Mouse (Mus musculus): ENCODE measurements around the gene Prg4. TPM values are rescaled to one million over a fixed set of nuclear protein-coding genes. Genes with fewer than 3 reads are reported as not detected.

The Prg4 gene
- total RNA-seq (2015; ENCODE audit: low replicate concordance) (not detected in 2 replicates), total RNA-seq (2017; ENCODE audit: low replicate concordance) (not detected in 2 replicates)

DNA sequence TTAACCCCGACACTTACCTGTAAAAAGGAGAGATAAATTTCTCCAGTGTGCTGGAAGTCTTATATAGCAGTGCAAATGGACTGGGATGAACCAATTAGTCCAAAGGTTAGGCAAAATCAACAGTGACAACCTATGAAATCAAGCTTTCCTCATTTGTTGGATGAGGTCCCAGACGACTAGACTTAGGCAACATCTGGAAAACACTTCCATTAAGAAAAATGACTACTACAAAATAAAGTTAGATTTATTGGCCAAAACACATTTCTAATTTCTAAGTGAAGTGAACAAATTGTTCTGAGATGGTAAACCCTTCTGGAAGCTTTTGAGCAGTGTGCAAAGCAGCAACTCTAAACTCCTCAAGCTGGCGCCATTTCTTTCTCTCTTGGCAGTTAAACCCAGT lies at the start of gene Prg4:
Gene Prg4 (minus strand): TSS at position 34 of the 400 bp plus-strand sequence.
- no peak for ATAC-seq (replicated peaks; ENCODE audit: low FRiP score, poor library complexity, severe bottlenecking)

DNA sequence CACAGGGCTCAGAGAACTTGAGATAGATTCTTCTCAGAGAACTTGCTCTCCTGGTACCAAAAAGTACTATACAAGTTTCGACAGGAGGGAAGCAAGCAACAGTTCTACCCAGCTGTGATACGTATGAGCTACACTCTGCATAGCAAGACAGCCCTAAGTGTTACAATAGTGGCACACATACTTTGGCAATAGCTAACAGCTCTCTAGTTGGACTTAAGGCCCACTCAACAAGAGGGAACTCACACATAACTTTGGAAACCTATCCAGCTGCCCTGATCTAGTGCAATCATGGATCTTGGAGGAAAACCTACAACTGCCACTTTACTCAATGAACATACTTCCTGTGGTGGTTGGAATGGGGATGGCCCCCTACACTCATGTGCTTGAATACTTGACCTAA lies 47.1 kb upstream of the Prg4 start:
- no peak for ATAC-seq (replicated peaks; ENCODE audit: low FRiP score, poor library complexity, severe bottlenecking)

DNA sequence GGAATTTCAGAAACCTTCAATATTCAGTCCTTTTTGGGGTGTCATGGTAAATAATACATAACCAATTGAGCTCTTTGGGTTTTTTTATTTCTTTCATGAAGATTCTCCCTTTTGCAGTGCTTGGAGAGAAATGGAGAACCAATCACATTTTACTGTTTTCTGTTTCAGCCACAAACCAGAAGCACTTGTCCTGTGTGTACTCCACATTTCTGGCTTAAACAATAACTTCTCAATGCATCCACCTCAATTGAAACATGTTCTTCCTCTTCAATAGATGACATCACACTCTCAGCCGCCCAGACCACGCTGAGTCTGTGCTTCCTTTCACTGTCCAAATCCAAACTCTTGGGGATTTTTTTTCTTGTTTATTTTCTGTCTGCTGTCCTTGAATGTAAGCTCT lies 39.8 kb upstream of the Prg4 start:
- ATAC-seq (replicated peaks; ENCODE audit: low FRiP score, poor library complexity, severe bottlenecking) = no peak

DNA sequence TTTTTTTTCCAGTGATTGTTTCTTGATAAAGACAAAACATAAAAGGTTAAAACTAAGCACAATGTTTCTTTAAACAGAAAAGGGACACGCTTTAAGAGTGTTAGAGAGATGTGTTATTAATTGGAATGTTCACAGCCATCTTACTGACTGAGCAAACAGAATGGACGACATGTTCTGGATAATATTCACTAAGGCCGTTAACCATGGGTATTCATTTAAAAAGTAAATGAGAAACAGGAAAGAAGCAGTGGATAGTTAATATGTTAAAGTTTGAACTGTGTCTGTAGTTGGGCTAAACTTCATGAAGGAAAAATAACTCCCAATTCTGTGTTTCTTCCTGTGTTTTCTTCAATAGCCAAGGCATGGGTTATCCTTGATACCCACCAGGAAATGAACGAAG lies 37.4 kb upstream of the Prg4 start:
- no peak for ATAC-seq (replicated peaks; ENCODE audit: low FRiP score, poor library complexity, severe bottlenecking)

DNA sequence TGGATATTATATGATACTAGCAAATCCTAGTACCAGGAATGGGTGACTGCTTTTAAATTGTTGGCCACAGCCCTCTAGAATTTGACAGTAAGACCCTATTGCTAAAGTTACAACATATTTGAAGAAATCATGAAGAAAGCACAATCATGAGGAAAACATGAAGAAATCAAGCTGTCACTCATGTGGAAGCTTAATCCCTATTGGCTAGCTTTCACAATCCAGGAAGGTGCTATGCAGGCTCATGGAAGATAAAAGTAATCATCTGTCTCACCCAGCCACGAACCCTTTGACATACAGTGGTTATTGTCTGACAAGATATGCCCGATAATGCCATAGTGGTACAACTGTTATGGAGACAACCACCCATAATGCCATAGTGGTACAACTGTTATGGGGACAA lies 32.2 kb upstream of the Prg4 start:
- no peak for ATAC-seq (replicated peaks; ENCODE audit: low FRiP score, poor library complexity, severe bottlenecking)

DNA sequence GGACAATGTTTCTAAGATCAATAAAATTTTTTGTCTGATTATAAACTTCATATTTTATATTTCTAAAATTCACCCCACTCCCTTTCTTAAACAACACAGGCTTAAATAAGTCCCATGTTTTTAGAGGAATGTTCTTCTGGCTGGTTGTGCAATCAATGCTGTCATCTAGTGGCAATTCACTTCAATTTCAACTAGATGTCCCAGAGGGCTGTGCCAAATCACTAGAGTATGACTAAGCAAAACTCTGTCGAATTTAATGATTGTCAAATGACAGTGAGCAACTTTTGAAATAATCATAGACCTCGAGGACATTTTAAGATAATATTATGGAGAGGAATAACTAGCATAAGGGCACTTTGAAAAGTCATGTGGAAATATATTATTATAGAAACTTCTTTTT lies 31.7 kb upstream of the Prg4 start:
- no peak for ATAC-seq (replicated peaks; ENCODE audit: low FRiP score, poor library complexity, severe bottlenecking)

DNA sequence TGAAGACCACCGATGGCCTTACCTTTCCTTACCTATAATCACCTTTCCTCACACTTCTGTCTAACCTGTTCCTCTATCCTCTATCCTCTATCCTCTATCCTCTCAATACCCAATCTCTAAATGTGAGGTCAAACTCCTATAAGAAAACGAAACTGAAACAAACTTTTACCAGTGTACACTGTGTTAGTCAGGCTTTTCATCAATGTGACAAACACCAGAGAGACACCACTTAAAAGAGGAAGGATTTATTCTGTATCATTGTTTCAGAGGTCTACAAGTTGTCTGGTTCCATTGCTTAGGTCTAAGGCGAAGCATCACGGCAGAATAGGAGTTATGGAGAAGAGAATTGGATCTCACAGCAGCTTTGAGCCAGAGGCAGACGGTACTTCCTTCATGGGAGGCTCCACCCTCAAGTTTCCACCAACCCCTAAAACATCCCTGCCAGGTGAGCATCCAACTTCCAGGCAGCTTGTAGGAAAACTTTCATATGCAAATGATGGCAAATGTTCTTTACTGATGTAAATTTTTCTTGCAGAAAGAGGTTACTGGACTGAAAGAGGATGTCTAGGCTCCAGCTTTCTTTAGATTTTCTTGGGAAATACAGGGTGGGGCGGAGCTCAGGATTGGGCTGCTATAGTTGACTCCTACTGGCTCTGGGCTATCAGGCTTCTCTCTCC lies 30.8 kb upstream of the Prg4 start:
- ATAC-seq (replicated peaks; ENCODE audit: low FRiP score, poor library complexity, severe bottlenecking) = no peak

DNA sequence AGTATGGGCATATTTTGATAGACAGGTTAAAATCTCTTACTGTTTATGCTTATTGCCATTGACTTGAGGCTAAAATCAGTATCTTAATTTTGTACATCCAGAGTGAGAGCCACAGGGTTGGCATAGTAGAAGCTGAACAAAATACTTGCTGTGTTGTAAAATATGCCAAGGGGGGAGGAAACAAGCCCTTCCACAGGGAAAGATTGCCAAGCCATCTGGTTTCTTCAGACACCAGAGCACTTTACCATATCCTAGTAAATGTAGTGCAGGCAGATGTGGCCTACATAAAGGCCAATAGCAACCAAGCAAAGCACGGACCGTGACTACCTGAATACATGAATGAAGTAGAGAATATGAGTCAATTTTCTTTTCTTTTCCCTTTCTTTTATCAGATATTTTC lies 23.2 kb upstream of the Prg4 start:
- ATAC-seq (replicated peaks; ENCODE audit: low FRiP score, poor library complexity, severe bottlenecking) = no peak

DNA sequence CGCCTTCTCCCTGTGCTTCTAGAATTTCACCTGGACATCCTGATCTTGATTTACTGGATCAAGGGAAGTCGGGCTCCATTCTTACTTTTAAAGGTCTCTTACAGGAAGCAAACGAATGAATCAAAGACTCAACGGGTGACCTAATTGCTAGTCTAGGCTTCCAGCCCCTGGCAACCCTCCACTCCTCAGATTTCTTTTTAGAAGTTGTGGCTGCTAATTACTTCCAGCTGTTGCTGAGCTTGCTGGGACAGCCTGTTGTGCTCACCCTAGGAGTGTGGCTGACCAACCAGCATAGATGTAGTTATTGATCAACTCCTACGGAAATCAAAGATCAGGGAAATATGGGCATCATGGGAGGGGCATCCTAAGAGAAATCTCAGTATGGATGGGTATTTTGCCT lies 14.7 kb upstream of the Prg4 start:
- ATAC-seq (replicated peaks; ENCODE audit: low FRiP score, poor library complexity, severe bottlenecking) = no peak

DNA sequence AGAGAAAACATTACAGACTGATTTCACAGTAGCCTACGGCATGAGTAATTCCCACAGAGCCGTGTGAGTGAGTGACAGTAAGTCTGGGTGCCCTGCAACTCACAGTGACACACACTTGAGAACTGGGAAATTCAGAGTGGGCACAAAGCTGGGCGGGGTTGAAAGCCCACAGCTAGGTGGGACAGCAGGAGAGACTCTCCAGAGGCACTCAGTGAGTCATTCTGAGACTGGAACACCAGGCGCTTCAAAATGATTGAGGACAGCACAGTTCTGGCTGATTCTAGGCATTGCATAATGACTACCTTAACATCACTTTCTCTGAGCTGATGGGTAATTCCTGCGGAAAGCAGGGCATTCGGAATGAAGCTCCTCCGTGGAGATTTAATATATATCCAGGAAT lies 6.6 kb upstream of the Prg4 start:
- ATAC-seq (replicated peaks; ENCODE audit: low FRiP score, poor library complexity, severe bottlenecking) = no peak

DNA sequence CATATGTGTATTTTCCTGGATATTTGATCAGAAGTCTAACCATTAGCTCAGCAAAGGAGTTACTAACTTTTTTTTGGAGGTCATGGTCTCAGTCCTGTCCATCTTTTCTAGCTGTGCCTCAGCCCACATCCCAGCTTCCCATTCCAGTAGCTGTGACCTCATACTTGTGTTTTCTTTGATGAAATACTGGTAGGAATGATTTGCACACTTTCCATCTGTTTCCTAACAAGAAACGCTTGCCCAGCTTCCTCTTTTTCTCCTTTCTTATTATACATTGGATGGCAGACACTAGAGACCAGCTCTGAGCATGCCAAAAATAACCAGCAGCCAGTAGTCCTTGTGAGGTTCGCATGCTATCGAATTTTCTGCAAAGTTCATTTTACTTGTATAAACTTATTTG lies 4.0 kb upstream of the Prg4 start:
- no peak for ATAC-seq (replicated peaks; ENCODE audit: low FRiP score, poor library complexity, severe bottlenecking)

DNA sequence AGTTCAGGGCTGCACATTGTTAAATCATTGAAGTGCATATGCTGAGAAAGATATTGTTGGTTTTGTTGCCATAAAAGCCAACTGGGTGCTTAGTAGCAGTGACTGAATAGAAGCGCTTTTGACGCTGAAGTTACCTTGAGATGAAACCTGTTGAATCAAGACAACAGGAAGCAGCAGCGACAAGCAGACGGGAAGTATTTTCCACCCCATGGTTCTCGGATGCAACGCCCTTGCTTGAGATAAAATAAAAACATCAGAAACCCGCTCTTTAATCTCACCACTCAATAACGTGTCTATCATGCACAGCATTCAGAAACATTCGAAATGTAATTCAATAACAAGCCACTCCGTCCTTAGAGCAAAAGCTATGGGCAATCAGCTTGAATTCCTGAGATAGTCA lies 601 bp downstream of the Prg4 start:
- no peak for ATAC-seq (replicated peaks; ENCODE audit: low FRiP score, poor library complexity, severe bottlenecking)

DNA sequence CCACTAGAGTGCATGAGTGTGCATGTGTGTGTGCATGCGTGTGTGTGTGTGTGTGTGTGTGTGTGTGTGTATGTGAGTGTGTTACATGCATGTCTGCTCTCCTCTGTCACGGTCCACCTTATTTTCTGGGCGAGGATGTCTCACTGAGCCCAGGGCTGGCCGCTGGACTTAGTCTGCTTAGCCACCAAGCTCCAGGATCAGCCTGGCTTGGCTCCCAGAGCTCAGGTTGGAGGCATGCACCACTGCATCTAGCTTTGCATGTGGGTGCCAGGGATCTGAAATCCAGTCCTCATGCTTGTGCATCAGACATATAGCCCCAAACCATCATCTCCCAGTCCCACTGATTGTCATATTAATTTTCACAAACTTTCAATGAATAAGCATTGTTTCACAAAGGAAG lies 2.3 kb downstream of the Prg4 start:
- ATAC-seq (replicated peaks; ENCODE audit: low FRiP score, poor library complexity, severe bottlenecking) = no peak

DNA sequence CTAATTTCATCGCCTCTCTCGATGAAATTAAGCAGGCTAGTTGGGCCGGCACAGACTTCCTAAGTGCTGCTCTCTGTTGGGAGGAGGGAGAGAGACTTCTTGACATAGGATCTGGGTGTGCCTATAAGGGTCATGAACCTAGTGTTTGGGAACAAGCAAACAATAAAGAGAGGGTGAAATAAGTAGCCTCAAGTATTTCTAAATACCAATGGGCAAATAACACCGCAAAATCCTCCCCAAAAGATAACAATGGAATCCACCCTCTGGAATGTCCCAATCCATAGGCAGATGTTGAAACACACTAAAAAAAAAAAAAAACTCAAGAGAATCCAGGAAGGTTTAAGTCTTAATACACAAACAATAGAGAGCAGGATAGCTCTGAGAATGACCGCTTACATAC lies 2.9 kb downstream of the Prg4 start:
- no peak for ATAC-seq (replicated peaks; ENCODE audit: low FRiP score, poor library complexity, severe bottlenecking)

DNA sequence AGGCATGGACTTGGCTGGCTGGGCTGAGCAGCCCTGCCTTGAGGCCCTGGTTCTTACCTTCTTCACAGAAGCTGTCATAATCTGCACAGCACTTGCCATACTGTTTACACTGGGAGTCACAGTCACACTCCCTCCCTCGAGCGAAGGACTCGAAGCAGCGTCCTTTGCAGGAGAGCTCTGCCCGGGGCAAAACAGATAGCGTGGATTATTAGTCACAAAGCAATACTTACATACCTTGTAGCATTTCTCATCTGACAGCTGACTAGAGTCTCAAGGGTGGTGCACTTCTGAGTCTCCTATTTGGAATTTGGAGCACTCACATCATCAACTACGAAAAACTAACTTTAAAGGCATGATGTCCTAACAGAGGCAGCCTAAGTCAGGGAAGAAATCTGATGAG lies 5.4 kb downstream of the Prg4 start:
- ATAC-seq (replicated peaks; ENCODE audit: low FRiP score, poor library complexity, severe bottlenecking) = no peak

DNA sequence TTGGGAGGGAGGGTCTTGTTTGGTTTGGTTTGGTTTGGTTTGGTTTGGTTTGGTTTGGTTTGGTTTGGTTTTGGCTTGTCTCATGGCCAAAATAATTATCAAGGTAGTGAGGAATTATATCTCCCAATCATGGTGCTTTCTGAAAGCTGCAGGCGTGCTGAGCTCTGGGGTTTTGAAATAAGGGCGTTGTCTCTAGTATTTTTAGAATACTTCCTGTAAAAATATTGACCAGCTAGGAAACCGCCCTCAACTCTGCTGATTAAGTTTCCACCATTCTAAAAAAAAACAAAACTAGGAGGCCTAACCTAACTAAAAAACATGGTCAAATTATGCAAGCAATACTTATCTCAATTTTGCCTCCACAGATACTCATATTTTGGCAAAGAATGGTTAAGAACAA lies 6.4 kb downstream of the Prg4 start:
- no peak for ATAC-seq (replicated peaks; ENCODE audit: low FRiP score, poor library complexity, severe bottlenecking)

DNA sequence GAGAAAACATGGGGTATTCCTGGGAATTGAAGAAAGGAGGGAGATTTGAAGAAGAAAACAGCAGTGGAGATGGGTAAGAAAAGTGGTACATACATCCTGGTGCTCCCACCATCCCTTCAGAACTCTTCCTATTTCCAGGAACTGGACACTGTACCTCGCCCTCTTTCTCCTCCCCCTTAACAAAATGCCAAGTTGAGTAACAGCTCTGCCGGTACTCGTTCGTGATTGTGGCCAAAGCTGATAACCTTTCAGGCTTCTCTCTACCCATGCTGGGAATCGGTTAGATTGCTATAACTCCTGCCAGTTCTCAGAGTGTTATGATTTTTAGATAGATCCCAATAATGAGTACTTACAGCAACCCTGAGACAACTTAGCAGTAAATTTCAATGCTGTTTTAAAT lies 7.0 kb downstream of the Prg4 start:
- ATAC-seq (replicated peaks; ENCODE audit: low FRiP score, poor library complexity, severe bottlenecking) = no peak

DNA sequence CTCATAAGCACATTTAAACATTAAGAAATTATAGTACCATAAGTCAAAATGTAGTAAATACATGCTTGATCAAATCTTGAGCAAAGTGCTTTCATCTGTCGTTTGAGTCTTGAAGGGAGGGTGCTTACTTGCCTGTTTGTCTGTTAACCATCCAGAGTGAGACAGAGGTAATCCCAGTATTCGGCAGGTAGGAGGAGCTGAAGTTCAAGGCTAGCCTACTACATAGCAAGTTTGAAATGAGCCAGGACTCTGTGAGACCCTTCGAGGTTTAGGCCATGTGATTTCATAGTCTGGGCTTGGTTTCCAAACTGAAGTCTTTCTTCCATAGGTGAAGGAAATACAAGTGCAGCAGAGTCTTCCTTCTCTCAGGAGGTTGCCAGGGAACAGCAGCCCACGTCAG lies 24.2 kb downstream of the Prg4 start:
- ATAC-seq (replicated peaks; ENCODE audit: low FRiP score, poor library complexity, severe bottlenecking) = no peak

DNA sequence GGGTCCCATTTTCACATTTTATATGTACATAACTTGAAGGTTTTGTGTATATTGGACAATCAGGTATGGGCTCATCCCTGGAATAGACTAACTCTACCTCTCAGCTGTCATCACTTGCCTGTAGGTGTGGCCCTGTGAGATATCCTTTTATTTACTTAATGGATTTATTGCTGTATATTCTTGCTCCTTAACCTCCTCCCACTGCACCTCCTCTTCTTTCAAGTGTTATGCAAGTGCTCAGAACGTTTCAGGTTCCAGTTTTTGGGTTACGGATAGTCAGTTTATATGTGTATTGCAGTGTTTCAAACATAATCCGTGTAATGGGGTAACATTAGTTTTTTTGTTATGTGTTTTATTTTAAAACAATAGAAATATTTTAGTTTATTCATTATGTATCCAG lies 27.3 kb downstream of the Prg4 start:
- ATAC-seq (replicated peaks; ENCODE audit: low FRiP score, poor library complexity, severe bottlenecking) = no peak

DNA sequence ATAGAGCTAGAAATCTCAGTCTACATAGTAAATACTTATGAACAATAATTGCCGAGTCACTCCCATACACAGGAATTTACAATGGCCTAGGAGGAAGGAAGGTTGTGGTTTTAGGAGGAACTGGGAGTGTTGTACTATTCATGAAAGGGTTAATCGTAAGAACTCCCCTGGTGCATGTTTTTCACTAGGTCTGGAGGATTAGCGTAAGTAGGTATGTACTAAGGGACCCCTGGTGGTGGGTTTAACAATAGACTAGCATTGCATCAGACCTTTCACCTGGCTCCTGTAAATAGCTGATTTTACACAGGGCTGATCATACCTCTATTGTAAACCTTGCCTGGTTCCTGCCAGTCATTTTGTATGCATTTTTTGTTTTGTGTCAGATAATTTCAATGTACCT lies 39.7 kb downstream of the Prg4 start:
- ATAC-seq (replicated peaks; ENCODE audit: low FRiP score, poor library complexity, severe bottlenecking) = no peak

DNA sequence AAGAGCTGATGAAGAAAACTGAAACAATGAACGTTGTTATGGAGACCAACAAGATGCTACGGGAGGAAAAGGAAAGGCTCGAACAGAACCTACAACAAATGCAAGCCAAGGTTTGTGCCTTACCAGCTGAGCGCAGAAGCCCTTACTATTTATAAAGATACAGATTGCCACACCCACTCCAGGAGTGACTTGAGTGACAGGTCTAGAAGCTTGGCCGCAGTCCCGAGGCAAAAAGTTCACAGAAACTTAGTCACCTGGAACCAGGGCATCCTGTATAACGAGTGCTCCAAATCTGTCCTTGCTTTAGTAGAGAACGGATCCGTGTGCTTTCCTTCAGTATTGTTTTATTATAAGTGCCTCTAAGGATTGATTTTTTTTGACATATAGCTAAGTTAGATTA lies 40.3 kb downstream of the Prg4 start:
- no peak for ATAC-seq (replicated peaks; ENCODE audit: low FRiP score, poor library complexity, severe bottlenecking)

DNA sequence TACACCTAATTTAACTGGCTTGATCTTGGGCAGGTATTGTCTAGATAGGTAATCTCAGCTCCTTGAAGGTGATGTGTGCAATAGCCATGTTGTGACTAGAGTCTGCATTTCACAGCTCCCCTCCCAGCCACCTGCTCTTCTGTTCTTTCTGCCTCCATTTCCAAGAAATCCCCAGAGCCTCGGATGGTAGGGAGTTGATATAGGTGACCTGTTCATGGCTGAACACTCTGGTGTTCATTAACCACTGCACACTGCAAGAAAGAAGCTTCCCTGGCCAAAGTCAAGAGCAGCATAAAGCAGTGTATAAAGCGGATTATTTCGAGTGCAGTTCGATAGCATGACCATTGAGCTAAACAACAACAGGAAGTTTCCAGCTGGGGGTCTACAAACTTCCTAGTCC lies 47.5 kb downstream of the Prg4 start:
- ATAC-seq (replicated peaks; ENCODE audit: low FRiP score, poor library complexity, severe bottlenecking) = no peak
